Mouse (Mus musculus): ENCODE results near the gene Cd247.

- TF ChIP-seq POLR2A (IDR thresholded peaks at IDR 0.05; ENCODE audit: borderline replicate concordance, insufficient read depth, low read length) (no peak), CTCF (IDR thresholded peaks at IDR 0.05; ENCODE audit: borderline replicate concordance, insufficient read depth, low read depth, low read length) (no peak)
Observed at GRCm38 (mm10) chr1:165862059-165862458, 73.6 kb downstream of the Cd247 start.

Data from cerebellum, adult 2 months (tissue).